Mouse (Mus musculus): ENCODE measurements at regions not wholly inside any gene's neighbourhood (a gene's known extent, or its start where the extent isn't known, plus 50 kb on each side); places are given as distances from the start of the nearest gene placed in this dataset.
A peak's percentile ranks its signal among the peaks of the same experiment; 100 is the strongest.

GRCm38 (mm10) chr4:105895116-105895515 lies 105.4 kb downstream of the Gm12728 start:
- DNase-seq (ENCODE audit: low spot score), result no peak
- Histone ChIP-seq H3K4me1 (no peaks in the 10 kb centered on the region), H3K4me3 (no peak overlapping the region), H3K27ac (no peak overlapping the region), H3K36me3 (no peaks in the 10 kb centered on the region), H3K27me3 (ENCODE audit: insufficient read depth, poor library complexity, severe bottlenecking) (no peaks in the 10 kb centered on the region), H3K9me3 (no peaks in the 10 kb centered on the region)
- 69% methylated on average over 2 of the region's 2 CpGs for whole genome bisulfite sequencing

GRCm38 (mm10) chr4:105898054-105898847 lies 108.6 kb downstream of the Gm12728 start:
- Histone ChIP-seq H3K4me1 (no peaks in the 10 kb centered on the region), H3K27ac (no peak overlapping the region), H3K4me3 (no peak overlapping the region), H3K9me3 (no peaks in the 10 kb centered on the region), H3K27me3 (ENCODE audit: insufficient read depth, poor library complexity, severe bottlenecking) (peaks cover 3% of the 10 kb centered on the region; the same call in 1 of the 2 replicates), H3K36me3 (no peaks in the 10 kb centered on the region)
- WGBS, result 84% methylated on average over 5 of the region's 5 CpGs
- DNase-seq (ENCODE audit: low spot score), result peak; percentile 22

GRCm38 (mm10) chr4:105904896-105905295 lies 115.2 kb downstream of the Gm12728 start:
- H3K27ac ChIP-seq, result no peak overlapping the region; the same call in 1 of the 2 replicates
- WGBS, result 72% methylated on average over 8 of the region's 8 CpGs
- no peak overlapping the region for H3K4me3 ChIP-seq
- no peaks in the 10 kb centered on the region for H3K36me3 ChIP-seq
- H3K9me3 ChIP-seq, result no peaks in the 10 kb centered on the region
- no peak for DNase-seq (ENCODE audit: low spot score)
- no peaks in the 10 kb centered on the region for H3K4me1 ChIP-seq
- peaks cover 7% of the 10 kb centered on the region; the same call in 1 of the 2 replicates for H3K27me3 ChIP-seq (ENCODE audit: insufficient read depth, poor library complexity, severe bottlenecking)

- Histone ChIP-seq H3K4me3 (no peak overlapping the region), H3K4me1 (no peaks in the 10 kb centered on the region), H3K9me3 (no peaks in the 10 kb centered on the region), H3K27ac (no peak overlapping the region), H3K36me3 (no peaks in the 10 kb centered on the region), H3K27me3 (ENCODE audit: insufficient read depth, poor library complexity, severe bottlenecking) (peaks cover 14% of the 10 kb centered on the region; the same call in 1 of the 2 replicates)
- 77% methylated on average over 4 of the region's 4 CpGs for WGBS
- no peak for DNase-seq (ENCODE audit: low spot score)
These were observed 116.7 kb downstream of the Gm12728 start for GRCm38 (mm10) chr4:105906411-105906810.

GRCm38 (mm10) chr4:105907611-105908010 lies 117.9 kb downstream of the Gm12728 start:
- Histone ChIP-seq H3K36me3 (no peaks in the 10 kb centered on the region), H3K4me1 (no peaks in the 10 kb centered on the region), H3K9me3 (no peaks in the 10 kb centered on the region), H3K4me3 (no peak overlapping the region), H3K27me3 (ENCODE audit: insufficient read depth, poor library complexity, severe bottlenecking) (peaks cover 24% of the 10 kb centered on the region; the same call in 1 of the 2 replicates), H3K27ac (no peak overlapping the region)
- WGBS, result 80% methylated on average over 7 of the region's 7 CpGs
- DNase-seq (ENCODE audit: low spot score), result no peak

GRCm38 (mm10) chr4:105908281-105908680 lies 118.6 kb downstream of the Gm12728 start:
- Histone ChIP-seq H3K9me3 (no peaks in the 10 kb centered on the region), H3K27me3 (ENCODE audit: insufficient read depth, poor library complexity, severe bottlenecking) (peaks cover 26% of the 10 kb centered on the region; the same call in 1 of the 2 replicates), H3K4me3 (no peak overlapping the region), H3K36me3 (no peaks in the 10 kb centered on the region), H3K27ac (no peak overlapping the region), H3K4me1 (no peaks in the 10 kb centered on the region)
- DNase-seq (ENCODE audit: low spot score), result no peak

- Histone ChIP-seq H3K27me3 (ENCODE audit: insufficient read depth, poor library complexity, severe bottlenecking) (peaks cover 22% of the 10 kb centered on the region; the same call in 1 of the 2 replicates), H3K4me1 (no peaks in the 10 kb centered on the region), H3K4me3 (no peak overlapping the region), H3K27ac (no peak overlapping the region), H3K9me3 (no peaks in the 10 kb centered on the region), H3K36me3 (no peaks in the 10 kb centered on the region)
- WGBS, result 55% methylated on average over 4 of the region's 4 CpGs
- DNase-seq (ENCODE audit: low spot score), result no peak
These were observed 119.6 kb downstream of the Gm12728 start for GRCm38 (mm10) chr4:105909272-105909671.

- Histone ChIP-seq H3K4me3 (no peak overlapping the region), H3K27me3 (ENCODE audit: insufficient read depth, poor library complexity, severe bottlenecking) (peaks cover 22% of the 10 kb centered on the region; the same call in 1 of the 2 replicates), H3K9me3 (no peaks in the 10 kb centered on the region), H3K4me1 (no peaks in the 10 kb centered on the region), H3K36me3 (no peaks in the 10 kb centered on the region), H3K27ac (no peak overlapping the region)
- no peak for DNase-seq (ENCODE audit: low spot score)
- 74% methylated on average over 5 of the region's 5 CpGs for WGBS
These were observed 121.0 kb downstream of the Gm12728 start for GRCm38 (mm10) chr4:105910666-105911065.

- no peaks in the 10 kb centered on the region for H3K4me1 ChIP-seq
- no peaks in the 10 kb centered on the region for H3K9me3 ChIP-seq
- H3K36me3 ChIP-seq, result no peaks in the 10 kb centered on the region
- WGBS, result 81% methylated on average over 6 of the region's 6 CpGs
- DNase-seq (ENCODE audit: low spot score), result no peak
- peaks cover 28% of the 10 kb centered on the region; the same call in 1 of the 2 replicates for H3K27me3 ChIP-seq (ENCODE audit: insufficient read depth, poor library complexity, severe bottlenecking)
- no peak overlapping the region for H3K27ac ChIP-seq
- H3K4me3 ChIP-seq, result no peak overlapping the region
These were observed 122.0 kb downstream of the Gm12728 start for GRCm38 (mm10) chr4:105911678-105912077.

- H3K27ac ChIP-seq, result no peak overlapping the region
- WGBS, result 76% methylated on average over 4 of the region's 4 CpGs
These were observed 122.6 kb downstream of the Gm12728 start for GRCm38 (mm10) chr4:105912296-105912695.

GRCm38 (mm10) chr4:105914996-105915395 lies 125.3 kb downstream of the Gm12728 start:
- Histone ChIP-seq H3K36me3 (no peaks in the 10 kb centered on the region), H3K4me3 (no peak overlapping the region), H3K27me3 (ENCODE audit: insufficient read depth, poor library complexity, severe bottlenecking) (peaks cover 32% of the 10 kb centered on the region; the same call in 1 of the 2 replicates), H3K4me1 (no peaks in the 10 kb centered on the region), H3K9me3 (no peaks in the 10 kb centered on the region), H3K27ac (no peak overlapping the region)
- WGBS, result 42% methylated on average over 6 of the region's 6 CpGs
- DNase-seq (ENCODE audit: low spot score), result no peak

More at GRCm38 (mm10) chr4:105912296-105912695, 122.6 kb downstream of the Gm12728 start:
- DNase-seq (ENCODE audit: low spot score), result no peak
- no peaks in the 10 kb centered on the region for H3K9me3 ChIP-seq
- H3K36me3 ChIP-seq, result no peaks in the 10 kb centered on the region
- no peaks in the 10 kb centered on the region for H3K4me1 ChIP-seq
- no peak overlapping the region for H3K4me3 ChIP-seq
- H3K27me3 ChIP-seq (ENCODE audit: insufficient read depth, poor library complexity, severe bottlenecking), result peaks cover 28% of the 10 kb centered on the region; the same call in 1 of the 2 replicates

- no peak for DNase-seq (ENCODE audit: low spot score)
- Histone ChIP-seq H3K9me3 (no peaks in the 10 kb centered on the region), H3K36me3 (no peaks in the 10 kb centered on the region), H3K27ac (no peak overlapping the region), H3K4me1 (no peaks in the 10 kb centered on the region), H3K27me3 (ENCODE audit: insufficient read depth, poor library complexity, severe bottlenecking) (peaks cover 26% of the 10 kb centered on the region; the same call in 1 of the 2 replicates), H3K4me3 (no peak overlapping the region)
- WGBS, result 79% methylated on average over 9 of the region's 9 CpGs
These were observed 126.6 kb downstream of the Gm12728 start for GRCm38 (mm10) chr4:105916229-105916628.

GRCm38 (mm10) chr4:105924781-105925382 lies 135.2 kb downstream of the Gm12728 start:
- Histone ChIP-seq H3K9me3 (no peaks in the 10 kb centered on the region), H3K36me3 (no peaks in the 10 kb centered on the region), H3K4me1 (no peaks in the 10 kb centered on the region; the same call in 1 of the 2 replicates), H3K27ac (no peak overlapping the region), H3K27me3 (ENCODE audit: insufficient read depth, poor library complexity, severe bottlenecking) (peaks cover 33% of the 10 kb centered on the region), H3K4me3 (no peak overlapping the region)
- DNase-seq (ENCODE audit: low spot score), result no peak
- 74% methylated on average over 6 of the region's 6 CpGs for WGBS

Measured in heart, embryonic 10.5 days (tissue).